Mouse (Mus musculus) splenic B cell, adult 2 months (primary cell): ENCODE measurements around the gene Mtmr2.
"Not testable (repeated sequence)": the region's sequence is repeated elsewhere in the genome, so short reads cannot be mapped to it uniquely, and the experiment has no call there.

ENCODE experiments used
- DNase-seq: peaks from one replicate; pipeline ENCODE4 v3.0.0-alpha.2; 2011; ENCODE audit warnings: low read depth, low spot score
- H3K27me3 ChIP-seq: 2 replicates; pipeline ENCODE4 v1.6.1; 2012; ENCODE audit warnings: mild to moderate bottlenecking, low read length, moderate library complexity, mixed read lengths; ENCODE audit not compliant: control insufficient read depth, poor library complexity, insufficient read depth, severe bottlenecking
- H3K36me3 ChIP-seq: 2 replicates; pipeline ENCODE4 v1.6.1; 2012; ENCODE audit warnings: mild to moderate bottlenecking, low read length, moderate library complexity, mixed read lengths; ENCODE audit not compliant: control insufficient read depth, poor library complexity, insufficient read depth, severe bottlenecking

Gene Mtmr2

DNA sequence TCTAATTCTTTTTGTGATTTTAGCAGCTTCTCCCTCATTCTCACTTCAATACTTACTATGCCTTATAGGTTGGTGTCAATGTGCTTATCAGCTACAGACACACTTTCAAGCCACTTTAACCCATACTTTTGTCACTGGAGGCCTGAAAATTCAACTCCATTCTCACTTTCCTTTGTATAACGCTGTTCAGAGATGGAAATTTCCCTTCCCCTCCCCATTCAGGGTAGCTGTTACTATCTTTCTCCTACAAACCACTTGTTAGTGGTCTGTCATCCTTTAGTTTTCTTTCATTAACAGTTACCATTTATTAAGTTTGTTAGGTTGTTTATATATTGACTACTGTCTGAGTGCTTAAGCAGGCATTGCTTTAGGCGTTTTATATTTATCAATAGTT, at the start of gene Mtmr2:
Gene Mtmr2, plus strand, starts transcription at position 7 of the 394 bp plus-strand sequence.
- no peak for DNase-seq
- no peaks in the 10 kb centered on the region for H3K36me3 ChIP-seq
- H3K27me3 ChIP-seq = no peaks in the 10 kb centered on the region

DNA sequence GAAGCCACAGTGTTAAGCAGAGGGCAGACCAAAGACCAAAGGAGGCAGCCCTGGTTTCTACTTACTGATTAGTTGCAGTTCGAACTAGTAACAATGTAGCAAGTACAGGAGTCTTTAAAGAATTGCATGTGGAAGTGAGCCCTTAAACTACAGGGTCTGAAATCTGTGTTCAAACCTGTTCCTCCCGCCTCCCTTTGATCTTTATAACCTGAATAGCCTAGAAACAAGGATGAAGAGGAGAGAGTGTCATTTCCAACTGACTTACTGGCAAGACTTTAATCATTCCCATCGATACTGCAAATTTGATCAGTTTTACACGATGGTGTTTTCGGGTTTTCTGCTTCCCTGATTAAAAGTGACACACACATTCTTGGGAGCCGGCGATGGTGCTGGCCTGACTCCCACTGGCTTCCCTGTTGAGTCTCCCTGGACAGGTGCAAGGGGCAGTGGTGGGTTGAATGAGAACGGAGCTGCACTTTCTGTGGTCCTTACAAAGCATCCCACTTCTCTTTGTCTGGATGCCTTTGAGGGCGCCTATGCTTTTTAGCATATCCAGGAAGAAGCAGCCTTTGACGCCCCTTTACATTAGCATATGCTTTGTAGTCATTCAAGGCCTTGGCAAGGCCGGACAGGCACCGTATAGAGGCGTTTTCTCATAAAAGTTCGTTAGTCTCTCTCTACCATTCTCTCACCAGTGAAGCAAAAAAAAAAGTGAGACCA, 49.0 kb upstream of the Mtmr2 start:
- DNase-seq = no peak
- H3K36me3 ChIP-seq = peaks cover 12% of the 10 kb centered on the region
- H3K27me3 ChIP-seq = no peaks in the 10 kb centered on the region

DNA sequence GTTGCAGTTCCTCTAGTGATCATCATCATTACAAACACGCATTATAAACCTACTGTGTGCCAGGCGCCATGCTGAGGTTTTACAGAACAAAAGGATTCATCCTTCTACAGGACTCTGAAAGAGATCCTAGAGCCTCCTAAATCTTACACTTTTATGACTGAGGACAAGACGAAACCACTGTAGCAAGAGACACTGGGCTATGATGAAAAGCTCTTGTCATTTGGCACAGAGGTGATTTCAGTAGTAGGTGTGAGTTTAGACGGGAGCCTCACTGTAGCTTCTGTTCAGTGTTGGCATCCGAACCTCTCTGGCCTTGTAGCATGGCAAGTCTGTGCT, 48.5 kb upstream of the Mtmr2 start:
- Histone ChIP-seq H3K27me3 (no peaks in the 10 kb centered on the region), H3K36me3 (peaks cover 12% of the 10 kb centered on the region)
- DNase-seq = no peak

DNA sequence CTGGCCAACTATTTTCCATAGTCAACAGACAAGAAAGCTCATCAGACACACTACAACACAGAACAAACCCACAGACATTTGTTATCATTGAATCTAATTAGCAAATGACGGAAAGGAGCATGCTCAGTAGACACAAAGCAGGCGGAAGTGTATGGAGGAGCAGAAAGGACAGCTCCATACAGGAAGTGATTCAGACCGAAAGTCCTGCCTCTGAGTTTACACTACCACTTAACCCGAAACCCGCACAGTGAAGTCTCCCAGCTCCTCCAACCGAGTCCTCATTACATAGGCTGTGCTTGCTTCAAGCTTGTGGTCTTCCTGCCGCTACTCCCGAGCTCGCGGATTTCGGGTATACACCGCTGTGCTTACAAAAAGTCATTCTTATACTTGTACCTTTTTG, 46.4 kb upstream of the Mtmr2 start:
- Histone ChIP-seq H3K27me3 (no peaks in the 10 kb centered on the region), H3K36me3 (peaks cover 19% of the 10 kb centered on the region)
- DNase-seq = no peak

DNA sequence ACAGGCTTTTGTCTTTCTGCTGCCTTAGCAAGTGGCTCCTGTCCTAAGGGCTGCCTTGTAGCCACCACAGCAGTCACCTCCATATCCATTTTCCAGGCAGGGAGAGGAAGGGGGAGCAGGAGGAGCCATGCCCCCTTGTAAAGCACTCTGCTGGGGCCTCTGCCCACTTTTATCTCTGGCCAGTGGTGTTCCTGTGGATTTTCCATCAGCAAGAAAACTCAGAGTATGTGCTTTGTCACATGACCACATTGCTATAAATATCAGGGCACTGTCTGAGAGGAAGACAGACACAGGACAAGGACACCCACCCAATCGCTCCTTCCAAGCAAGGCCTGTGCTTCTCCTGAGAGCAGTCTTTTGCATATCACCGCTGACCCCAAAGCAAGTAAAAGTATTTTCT, 45.1 kb upstream of the Mtmr2 start:
- Histone ChIP-seq H3K36me3 (peaks cover 21% of the 10 kb centered on the region), H3K27me3 (no peaks in the 10 kb centered on the region)
- no peak for DNase-seq

DNA sequence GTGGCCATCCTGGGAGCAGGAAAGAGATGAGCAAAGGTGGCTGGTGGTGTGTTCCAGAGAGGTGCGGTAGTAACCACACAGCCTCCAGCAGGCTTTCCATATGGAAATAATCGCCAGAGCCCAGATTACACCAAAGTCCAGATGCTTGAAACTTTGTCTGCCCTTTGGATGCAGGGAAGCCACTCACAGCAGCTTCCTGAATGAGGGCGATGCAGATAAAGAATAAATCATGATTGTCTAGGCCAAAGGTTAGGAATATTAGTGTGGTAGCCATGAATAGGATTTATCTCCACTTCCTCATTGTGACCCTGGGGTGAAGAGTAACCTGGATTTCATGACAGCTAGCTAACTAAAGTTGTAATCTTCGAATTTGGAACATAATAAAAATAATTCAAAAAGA, 43.3 kb upstream of the Mtmr2 start:
- peaks cover 11% of the 10 kb centered on the region; the same call in 1 of the 2 replicates for H3K36me3 ChIP-seq
- no peaks in the 10 kb centered on the region for H3K27me3 ChIP-seq
- DNase-seq = no peak

DNA sequence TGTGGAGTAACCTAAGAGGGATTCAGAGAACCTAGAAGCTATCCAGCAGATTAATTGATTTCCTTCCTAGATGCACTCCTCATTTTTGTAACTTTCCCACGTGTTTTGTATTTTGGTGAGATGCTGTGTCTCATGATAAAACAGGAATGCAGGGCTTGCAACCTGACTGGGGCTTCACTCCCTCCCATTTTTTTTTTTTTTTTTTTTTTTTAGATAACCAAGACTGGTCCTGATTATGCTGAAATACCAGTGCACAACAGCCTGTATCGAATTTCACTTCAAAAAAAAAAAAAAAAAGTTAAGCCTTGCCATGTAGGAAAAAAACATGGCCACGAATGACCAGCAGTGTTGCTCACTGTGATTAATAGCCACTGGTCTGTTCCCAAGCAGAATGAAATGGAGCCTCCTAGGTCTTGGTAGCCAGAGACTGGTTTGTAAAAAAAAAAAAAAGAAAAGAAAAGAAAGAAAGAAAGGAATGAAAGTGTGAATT, 41.1 kb upstream of the Mtmr2 start:
- H3K36me3 ChIP-seq = peaks cover 8% of the 10 kb centered on the region; the same call in 1 of the 2 replicates
- no peak for DNase-seq
- H3K27me3 ChIP-seq = no peaks in the 10 kb centered on the region

DNA sequence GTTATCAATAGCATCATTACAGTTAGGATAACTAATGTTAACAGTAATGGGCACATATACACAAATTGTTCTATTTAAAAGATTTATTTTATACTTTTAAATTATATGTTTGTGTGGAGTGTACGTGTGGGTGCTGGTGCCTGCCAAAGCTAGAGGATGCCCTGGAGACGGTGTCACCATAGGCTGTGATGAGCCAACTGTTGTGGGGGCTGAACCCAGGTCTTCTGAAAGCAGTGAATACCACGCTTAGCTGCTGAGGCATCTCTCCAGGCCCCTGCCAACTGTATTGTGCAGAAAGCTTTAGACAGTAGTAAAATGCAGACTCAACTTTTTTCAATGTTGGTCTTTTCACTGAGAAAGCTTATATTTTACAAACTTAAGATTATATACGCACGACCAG, 38.8 kb upstream of the Mtmr2 start:
- no peak for DNase-seq
- peaks cover 8% of the 10 kb centered on the region; the same call in 1 of the 2 replicates for H3K36me3 ChIP-seq
- no peaks in the 10 kb centered on the region for H3K27me3 ChIP-seq

DNA sequence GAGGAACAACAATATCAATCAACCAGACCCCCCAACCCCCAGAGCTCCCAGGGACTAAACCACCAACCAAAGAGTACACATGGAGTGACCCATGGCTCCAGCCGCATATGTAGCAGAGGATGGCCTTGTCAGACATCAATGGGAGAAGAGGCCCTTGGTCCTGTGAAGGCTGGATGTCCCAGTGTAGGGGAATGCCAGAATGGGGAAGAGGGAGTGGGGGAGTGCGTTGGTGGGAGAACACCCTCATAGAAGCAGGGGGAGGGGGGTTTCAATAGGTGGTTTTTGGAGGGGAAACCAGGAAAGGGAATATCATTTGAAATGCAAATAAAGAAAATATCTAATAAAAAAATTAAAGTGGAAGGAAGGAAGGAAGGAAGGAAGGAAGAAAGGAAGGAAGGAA, 32.3 kb upstream of the Mtmr2 start:
- not testable (repeated sequence) for H3K36me3 ChIP-seq, DNase-seq, H3K27me3 ChIP-seq

DNA sequence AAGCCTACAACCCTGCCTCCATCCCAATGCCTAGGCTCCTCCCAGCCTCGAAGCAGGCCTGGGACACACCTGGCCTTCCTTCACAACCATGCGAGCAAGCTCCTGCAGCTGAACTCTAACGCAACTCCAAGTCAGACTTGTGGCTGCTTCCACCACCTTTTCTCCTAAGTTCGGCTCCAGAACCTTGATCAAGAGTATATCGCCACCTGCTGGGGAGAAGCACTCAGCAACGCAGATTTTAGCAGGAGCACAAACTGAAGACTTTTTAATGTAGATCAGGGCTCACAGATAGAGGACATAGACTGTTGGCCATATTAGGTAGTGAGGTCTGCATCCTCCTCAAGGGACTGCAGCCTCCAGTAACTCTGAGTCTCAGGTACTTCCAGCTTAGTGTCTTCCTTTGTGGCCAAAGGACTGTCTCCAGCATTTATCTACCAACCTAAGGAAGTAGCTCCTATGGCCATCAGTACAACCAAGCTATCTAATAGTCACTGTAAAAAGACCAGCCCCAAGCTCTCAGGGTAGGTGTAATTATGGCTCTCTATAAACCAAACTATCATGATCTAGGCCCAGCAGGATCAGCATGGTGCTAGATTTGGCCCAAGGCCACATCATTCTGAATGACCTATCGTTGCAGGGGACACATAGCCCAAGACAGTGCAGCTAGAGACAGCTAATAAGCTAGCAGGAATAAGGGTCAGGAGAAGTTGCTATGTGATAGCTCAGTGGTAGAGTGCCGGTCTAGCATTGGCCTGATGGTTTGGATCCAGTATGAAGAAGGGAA, 31.7 kb upstream of the Mtmr2 start:
- Histone ChIP-seq H3K36me3 (no peaks in the 10 kb centered on the region), H3K27me3 (no peaks in the 10 kb centered on the region)
- DNase-seq = peak; percentile 86

DNA sequence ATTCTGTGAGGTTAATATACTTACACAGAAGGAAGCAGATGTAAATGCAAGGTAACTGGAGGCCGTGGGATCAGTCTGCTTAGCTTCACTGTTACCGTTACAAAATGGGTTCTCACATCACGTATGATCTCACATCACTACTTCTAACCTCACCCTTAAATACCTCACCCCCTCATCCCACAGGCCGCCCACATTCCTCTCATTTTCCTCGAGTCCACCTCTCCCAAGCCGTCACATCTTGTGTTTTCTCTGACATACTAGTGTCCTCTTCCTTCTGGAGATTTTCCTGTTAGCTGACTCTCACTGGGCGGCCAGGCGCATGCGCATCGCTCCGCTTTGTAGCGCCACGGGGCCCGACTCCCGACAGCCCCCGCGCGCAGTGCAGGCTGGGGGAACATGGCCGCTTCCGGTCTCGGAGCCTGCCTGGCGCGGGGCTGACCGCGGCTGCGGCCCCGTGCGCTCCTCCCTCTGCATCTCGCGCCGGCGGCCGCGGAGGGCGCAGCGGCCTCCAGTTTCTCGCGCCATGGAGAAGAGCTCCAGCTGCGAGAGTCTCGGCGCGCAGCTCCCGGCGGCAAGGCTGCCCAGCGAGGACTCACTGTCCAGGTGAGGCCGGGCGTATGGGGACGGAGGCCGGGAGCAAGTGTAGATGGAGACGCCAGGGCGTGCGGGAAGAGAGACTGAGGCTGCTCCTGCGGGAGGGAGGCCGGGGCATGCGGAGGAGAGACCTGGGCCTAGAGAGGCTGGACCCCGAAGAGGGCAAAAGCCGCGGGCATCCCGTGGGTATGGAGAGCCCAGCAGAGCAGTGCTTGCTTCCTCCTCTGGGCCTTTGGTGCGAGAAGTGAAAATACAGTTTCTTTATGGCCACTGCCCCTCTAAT, 826 bp downstream of the Mtmr2 start:
- no peaks in the 10 kb centered on the region for H3K36me3 ChIP-seq
- H3K27me3 ChIP-seq = no peaks in the 10 kb centered on the region
- DNase-seq = peak; percentile 95

DNA sequence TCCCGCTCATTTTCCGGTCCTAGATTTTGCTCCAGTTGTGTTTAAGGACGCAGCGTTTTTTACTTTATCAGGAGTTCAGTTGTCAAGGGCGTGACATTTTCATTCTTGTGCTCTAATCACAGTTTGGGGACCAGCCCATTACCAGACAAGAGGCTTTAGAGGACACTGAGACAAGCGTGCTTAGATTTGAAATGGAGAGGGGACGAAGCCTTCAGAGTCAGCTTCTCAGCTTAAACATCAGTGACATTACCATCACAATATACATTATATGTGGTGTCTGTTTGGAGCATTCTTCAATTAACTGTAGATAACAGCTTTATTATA, 1.4 kb downstream of the Mtmr2 start:
- DNase-seq = no peak

DNA sequence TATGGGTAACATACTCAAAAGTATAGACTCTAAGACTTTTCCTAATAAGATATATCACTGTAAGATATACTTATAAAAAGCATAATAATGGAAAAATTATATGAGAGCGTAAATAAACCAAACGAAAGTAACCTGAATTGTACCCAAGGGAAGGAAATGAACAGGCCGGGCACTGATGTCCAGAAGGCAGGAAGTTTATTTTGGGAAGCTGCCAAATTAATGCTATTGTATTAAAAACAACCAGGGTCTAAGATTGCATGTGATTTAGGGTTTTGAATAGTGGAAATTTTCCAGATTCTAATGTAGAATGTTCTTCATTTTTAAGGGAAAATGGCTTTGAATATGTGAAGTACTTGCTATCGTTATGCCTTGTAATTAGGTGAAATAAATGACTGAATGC, 4.3 kb downstream of the Mtmr2 start:
- H3K27me3 ChIP-seq = no peaks in the 10 kb centered on the region
- H3K36me3 ChIP-seq = no peaks in the 10 kb centered on the region
- no peak for DNase-seq

More for the DNA sequence above, 1.4 kb downstream of the Mtmr2 start:
- no peaks in the 10 kb centered on the region for H3K36me3 ChIP-seq
- H3K27me3 ChIP-seq = no peaks in the 10 kb centered on the region

DNA sequence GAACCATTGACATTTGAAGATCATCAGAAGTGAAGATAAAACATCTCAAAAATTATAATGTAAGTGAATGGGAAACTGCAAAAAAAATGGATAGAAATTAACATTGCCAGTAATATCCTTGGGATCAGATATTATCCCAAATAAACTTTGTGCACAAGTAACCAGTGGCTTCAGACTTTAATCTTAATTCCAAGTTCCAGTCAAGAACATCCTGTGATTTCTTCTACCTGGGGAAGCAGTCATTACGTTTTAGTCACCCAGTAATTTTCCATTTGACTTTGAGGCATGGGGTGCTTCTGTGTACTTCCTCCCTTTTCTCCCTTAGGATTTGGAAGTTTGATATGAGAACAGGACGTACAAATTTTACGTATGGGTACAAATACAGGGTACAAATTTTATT, 12.2 kb downstream of the Mtmr2 start:
- no peaks in the 10 kb centered on the region for H3K27me3 ChIP-seq
- DNase-seq = no peak
- 0 out of 2 replicates have a peak, but pooled peaks cover 1% of the 10 kb centered on the region for H3K36me3 ChIP-seq

DNA sequence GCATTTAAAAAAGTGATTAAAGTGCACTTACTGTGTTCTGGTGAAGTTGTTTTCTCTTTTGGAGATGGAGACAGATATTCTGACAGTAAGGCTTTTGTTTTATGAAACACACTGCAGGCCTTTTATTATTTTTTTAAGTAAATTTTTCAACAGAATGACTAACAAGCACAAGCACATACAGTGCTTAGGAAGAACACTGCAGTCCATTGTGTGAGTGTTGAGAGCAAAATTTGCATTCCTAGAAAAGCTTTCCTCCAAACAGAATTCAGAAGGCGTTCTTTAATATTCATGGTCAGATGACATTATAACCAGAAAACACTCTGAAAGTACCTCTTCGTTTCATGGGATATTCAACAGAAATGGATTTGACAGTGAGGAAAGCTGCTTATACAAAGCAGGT, 17.4 kb downstream of the Mtmr2 start:
- no peak for DNase-seq
- Histone ChIP-seq H3K27me3 (no peaks in the 10 kb centered on the region), H3K36me3 (0 out of 2 replicates have a peak, but pooled peaks cover 1% of the 10 kb centered on the region)
